Mouse (Mus musculus): Measurements from ENCODE around the gene Fibp.

Gene Fibp

DNA sequence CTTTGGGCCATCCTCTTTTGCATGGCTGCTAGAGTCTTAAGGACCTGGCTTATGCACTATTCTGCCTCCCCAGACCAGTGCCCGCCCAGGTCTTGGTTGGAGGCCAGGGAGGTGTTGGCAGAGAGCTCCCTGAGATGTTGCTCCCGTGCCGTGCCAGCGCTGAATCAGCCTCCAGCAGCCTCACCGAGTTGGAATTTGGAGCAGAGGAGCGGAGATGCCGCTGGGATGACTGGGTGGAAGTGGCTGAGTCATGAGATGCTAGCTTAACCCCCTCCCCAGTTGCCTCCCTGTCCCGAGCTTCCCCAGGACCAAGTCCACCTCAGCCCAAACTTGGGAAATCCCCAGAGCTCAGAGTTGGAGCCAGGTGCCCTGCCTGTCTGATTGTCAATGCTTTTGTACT, 30.6 kb upstream of the Fibp start:
- in situ Hi-C loops (cut with MboI; ENCODE audit: unreplicated experiment in 2 of 2): loop anchor here (5.0 to 10.0 kb wide), 2 partner anchors 55 to 57 kb away; partner anchors contain the start of gene Mus81 (in 2 of the 2)

DNA sequence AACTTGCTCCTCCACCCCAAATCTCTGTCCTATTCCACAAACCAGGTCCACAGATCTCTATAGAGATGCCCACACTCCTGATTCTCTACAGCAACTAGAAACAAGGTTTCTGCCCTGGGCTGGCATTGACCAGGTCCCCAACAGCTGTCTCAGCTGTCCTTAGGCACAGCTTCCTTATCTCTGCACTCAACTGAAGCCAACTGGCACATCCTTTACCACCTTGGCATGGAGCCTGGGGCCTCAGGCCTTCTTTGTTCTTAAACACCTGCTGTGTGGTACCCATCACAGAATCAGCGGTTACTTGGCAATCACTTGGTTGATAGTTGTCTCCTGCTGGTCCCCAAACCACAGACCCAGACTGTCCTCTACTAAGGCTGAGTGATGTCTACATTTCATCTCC, 30.0 kb upstream of the Fibp start:
- in situ Hi-C loops (cut with MboI; ENCODE audit: unreplicated experiment in 2 of 2): loop anchor here in 1 of 2 experiments (5.0 kb wide), 1 partner anchor 57 kb away; the partner anchor contains the start of gene Mus81

GRCm38 (mm10) chr19:5431911-5432464, 28.4 kb upstream of the Fibp start:
- in situ Hi-C loops (cut with MboI; ENCODE audit: unreplicated experiment in 2 of 2): loop anchor here in 1 of 2 experiments (5.0 kb wide), 1 partner anchor 55 kb away; the partner anchor contains the start of gene Mus81

DNA sequence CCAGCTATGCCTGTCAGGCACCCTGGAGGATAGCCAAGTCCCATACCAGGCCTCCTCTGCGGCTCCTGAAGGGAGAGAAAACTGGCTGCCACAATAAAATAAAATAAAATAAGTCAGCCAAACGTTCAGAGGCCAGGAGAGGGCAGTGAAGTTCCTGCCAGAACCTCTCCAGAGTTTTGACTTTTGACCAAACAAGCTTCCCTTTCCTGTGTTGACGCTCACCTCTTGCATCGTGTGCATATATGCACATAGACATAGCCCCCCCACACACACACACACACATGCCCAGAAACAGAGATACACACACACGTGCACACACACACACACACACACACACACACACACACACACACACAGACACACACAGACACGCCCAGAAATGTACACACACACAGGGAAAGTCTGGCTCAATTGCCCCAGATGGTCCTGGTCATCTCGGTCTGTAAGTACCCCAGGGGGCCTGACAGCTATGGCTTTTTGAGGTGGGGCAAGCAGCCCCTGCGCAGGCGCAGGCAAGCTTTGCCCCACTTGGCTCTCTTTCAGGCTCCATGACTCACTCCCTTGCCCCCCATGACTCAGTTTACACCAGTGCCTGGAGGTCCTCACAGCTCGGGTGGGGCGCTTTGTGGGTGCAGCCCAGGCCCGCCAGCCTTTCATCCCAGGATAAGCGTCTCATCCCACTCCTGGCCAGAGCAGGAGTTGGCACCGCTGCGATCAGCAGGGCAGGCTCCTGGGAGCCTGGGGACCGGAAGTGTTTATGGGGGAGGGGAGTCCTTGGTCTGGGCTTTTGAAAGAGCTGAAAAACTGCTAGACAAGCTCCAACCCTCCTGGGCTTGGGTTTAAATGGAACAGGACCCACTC, 27.2 kb upstream of the Fibp start:
- in situ Hi-C loops (cut with MboI; ENCODE audit: unreplicated experiment in 2 of 2): loop anchor here in 1 of 2 experiments (5.0 kb wide), 1 partner anchor 54 kb away; the partner anchor contains the start of gene Mus81

DNA sequence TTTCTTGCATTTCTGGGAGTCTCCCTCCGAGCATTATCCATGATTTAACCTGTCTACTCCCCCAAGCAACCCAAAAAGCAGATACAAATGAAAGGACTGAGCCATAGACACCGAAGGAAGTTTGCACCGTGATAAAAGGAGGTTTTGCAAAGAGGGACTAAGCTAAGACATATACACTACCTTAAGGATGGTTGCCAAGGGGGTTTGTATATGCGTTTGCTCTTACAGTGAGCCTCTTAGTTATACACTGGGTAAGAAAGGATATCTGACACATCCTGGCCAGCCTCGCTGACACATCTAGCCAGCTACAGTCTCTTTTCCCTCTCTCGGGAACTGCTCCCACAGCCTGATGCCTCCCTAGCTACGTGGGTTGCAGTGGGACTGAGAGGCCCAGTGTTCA, 26.5 kb upstream of the Fibp start:
- in situ Hi-C loops (cut with MboI; ENCODE audit: unreplicated experiment in 2 of 2): loop anchor here in 1 of 2 experiments (5.0 kb wide), 1 partner anchor 53 kb away; the partner anchor contains the start of gene Mus81

GRCm38 (mm10) chr19:5444371-5444908, 16.0 kb upstream of the Fibp start:
- in situ Hi-C loops (cut with MboI; ENCODE audit: unreplicated experiment in 2 of 2): no loop called here

GRCm38 (mm10) chr19:5444954-5445353, 15.5 kb upstream of the Fibp start:
- in situ Hi-C loops (cut with MboI; ENCODE audit: unreplicated experiment in 2 of 2): no loop called here

DNA sequence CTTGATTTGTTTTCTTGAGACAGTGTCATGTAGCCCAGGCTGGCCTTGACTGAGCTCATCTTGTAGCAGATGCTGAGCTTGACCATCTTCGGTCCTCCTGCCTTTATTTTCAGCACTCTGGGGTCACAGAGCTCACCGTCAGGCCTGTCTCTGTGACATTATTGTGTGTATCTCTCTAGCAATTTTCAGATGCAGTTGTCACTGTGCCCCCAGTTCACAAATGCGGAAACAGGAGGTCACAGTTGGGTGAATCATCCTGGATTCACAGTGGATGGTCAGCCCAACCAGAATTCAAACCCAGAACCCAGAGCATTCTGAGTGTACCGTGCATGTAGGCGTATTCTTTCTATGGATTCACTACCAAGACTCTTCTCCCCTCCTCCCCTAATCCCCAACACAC, 14.7 kb upstream of the Fibp start:
- in situ Hi-C loops (cut with MboI; ENCODE audit: unreplicated experiment in 2 of 2): no loop called here

DNA sequence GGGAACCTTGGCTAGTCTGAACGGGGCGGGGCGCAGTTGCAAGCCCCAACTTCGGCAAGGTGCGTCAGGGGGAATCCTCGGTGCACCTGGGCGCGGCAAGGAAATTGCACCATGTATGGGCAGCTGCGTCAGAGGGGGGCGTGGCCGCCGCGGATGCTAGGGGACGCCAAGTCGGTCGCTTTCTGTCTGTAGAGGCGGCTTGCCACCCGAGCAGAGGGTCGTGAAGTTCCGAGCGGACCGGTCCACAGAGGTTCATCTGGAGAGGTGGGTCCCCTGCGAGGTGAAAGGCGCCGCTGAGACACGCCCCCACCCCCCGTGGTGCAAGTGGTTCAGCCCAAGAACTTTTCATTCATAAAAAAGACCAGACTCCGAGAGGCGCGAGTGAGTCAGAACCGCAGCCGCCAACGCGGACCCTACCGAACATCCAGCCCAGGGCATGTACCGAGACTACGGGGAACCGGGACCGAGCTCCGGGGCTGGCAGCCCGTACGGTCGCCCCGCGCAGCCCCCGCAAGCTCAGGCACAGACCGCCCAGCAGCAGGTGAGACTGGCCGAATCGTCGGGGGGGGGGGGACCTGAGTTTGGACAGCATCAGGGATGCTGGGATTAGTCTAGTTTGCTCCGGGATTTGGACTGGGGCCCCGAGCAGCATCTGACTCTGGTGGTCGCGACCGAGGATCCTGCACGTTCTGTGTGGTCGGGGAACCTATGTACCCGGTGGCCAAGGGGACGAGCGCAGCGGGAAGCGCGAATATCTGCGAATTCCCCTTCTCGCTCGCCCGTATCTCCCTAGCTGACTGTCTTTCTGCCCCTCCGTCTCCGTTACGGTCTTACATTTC, 12.7 kb upstream of the Fibp start, which contains the start of gene Fosl1:
Gene Fosl1 (plus strand): TSS at position 33 of the 839 bp plus-strand sequence.
- in situ Hi-C loops (cut with MboI; ENCODE audit: unreplicated experiment in 2 of 2): no loop called here

DNA sequence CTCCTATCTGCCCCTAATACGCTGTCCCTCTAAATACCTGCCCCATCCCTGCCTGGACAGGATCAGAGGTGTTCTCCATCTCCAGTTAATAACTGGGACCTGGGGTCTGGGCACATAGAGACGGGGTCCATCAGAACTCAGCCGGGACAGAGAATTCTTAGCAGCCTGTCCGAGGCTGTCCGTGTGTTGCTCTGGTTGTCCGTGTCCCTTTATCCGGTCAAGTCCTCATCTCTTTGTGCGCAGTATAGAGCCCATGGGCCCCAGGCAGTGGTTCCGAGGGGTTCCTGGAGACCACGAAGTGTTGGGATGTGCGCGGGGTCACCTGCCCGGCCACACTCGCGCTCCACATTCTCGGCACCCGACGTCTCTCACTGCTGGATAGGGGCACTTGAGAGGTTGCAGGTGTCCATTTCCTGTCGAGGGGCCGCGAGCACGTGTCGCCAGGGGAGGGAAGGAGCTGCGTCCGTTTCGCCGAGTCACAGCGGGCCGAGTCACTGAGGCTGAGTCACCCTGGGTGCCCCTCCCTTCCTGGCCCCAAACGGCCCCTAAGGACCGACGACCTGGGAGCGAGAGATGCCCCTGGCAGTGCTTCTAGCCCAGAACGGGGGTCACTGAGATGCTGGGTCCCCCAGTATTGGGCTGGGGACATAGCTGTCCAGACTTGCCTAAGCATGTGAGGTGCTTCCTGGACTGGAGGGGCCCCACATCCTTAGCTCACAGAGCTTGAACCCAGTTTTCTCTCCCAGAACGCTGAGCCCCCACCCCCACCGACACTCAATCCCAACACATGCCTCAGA, 11.9 kb upstream of the Fibp start:
- in situ Hi-C loops (cut with MboI; ENCODE audit: unreplicated experiment in 2 of 2): no loop called here

DNA sequence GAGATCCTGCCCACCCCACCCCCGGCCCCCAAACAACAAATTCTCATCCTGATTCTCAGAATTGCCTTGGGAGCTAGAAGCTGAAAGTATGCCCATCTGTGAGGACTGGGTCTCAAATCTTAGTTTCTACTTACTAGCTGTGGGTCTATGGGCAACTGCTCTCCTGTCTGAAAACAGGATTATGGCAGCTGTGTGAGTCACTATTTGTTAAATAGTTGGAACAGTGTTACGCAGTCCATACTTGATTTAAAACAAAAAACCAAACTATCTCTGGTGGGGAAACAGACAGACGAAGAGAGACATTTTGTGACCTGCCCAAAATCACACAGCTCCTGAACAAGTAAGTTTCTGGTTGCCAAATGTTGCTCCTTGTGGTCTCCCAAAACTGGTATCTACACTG, 10.7 kb upstream of the Fibp start:
- in situ Hi-C loops (cut with MboI; ENCODE audit: unreplicated experiment in 2 of 2): no loop called here

DNA sequence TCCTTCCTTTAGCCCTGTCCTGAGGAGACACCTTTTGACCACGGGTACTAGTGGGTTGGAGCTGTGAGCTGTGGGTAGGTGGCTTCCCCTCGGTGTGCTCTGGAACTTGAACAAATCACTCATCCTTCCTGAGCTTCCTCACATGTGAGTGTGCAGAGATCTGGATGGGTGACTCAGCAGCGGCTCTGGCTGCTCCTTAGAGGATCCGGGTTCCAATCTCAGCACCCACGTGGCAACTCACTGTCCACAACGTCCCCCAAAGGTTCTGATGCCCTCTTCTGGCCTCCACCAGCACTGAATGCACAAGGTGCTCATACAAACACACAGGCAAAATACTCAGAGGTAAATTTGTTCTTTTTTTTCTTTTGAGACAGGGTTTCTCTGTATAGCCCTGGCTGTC, 8.6 kb upstream of the Fibp start:
- in situ Hi-C loops (cut with MboI; ENCODE audit: unreplicated experiment in 2 of 2): no loop called here

- in situ Hi-C loops (cut with MboI; ENCODE audit: unreplicated experiment in 2 of 2): no loop called here
These were observed 5.4 kb upstream of the Fibp start for GRCm38 (mm10) chr19:5455037-5455436.

DNA sequence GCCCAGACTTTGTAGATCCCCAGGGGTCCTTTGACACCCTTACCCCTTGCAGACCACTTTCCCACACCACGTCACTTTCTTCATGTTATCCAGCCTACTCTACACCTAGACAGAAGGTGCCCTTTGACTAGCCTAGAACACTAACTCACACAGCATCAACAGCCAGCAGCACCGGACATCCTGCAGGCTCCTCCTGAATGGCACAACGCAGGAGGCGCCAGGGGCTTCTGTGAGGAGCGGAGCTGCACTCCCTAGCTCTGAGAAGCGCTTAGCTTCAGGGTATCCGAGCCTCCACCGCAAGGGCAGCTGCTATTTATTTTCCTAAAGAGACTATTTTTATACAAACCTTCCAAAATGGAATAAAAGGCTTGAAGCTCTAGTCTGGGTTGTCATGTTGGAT, 4.8 kb upstream of the Fibp start:
- in situ Hi-C loops (cut with MboI; ENCODE audit: unreplicated experiment in 2 of 2): no loop called here

DNA sequence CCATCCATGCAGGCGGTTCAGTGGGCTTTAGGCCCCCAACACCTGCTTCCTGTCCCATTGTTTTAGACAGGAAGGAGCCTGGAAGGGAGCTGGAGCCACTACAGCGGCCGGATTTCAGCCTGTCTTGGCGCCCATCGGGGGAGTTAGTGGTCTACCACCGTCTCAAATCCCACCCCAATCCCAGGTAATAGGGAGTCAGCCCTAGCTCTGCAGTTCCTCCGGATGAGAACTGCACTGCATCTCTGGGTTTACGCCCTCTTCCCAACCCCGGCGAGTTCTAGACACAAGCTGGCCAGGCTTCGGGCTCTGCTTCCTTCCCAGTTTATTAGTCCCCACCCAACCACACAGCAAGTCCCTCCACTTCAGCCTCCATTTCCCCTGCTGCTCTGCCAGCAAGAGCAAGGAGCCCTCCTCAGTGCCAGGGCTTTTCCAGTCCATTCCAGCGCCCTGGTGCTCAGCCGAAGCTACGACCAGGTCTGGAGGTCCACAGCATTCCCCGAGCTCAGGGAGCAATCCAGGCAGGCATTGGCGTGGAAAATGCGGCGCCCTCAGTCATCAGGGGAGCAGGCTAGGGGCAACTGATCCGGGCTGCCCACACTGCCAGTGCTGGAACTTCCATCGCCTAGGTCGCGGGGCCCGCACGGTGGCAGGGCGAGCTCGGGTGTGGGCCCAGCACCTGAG, 4.0 kb upstream of the Fibp start:
- in situ Hi-C loops (cut with MboI; ENCODE audit: unreplicated experiment in 2 of 2): no loop called here

DNA sequence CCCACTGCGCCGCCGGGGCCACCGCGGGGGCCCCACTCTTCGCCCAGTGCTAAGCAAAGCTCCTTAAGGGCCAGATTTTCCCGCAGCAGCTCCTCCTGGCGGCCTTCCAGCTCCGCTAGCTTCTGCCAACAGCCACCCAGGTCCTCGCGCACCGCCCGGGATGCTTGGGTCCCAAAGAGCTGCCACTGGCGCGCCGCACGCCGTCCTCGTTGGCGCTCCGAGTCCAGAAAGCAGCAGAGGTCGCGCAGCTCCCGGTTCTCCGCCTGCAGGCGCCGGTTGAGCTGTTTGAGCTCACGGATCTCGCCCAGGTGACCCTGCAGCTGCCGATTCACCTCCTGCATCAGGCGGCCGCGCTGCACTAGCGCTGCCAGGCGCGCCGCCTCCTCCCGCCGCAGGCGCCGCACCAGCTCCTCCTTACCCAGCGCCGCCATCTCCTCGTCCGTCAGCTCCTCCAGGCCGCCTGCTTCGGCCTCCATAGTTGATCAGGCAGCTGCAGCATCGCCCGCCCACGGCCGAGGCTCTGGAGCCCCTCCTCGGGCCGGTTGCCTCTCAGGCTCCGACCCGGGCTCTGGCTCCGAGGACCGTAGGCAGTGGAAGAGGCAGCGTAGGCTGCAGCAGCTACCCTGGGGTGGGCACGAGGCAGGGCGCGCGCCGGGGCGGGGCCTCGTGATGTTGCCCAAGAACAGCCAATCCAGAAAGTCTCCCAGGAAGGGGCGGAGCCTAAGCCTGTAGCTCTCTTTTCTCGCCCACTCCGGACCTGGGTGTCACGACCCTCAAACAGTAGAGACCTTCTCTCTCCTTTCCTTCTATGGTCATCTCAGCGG, 3.3 kb upstream of the Fibp start:
- in situ Hi-C loops (cut with MboI; ENCODE audit: unreplicated experiment in 2 of 2): no loop called here

DNA sequence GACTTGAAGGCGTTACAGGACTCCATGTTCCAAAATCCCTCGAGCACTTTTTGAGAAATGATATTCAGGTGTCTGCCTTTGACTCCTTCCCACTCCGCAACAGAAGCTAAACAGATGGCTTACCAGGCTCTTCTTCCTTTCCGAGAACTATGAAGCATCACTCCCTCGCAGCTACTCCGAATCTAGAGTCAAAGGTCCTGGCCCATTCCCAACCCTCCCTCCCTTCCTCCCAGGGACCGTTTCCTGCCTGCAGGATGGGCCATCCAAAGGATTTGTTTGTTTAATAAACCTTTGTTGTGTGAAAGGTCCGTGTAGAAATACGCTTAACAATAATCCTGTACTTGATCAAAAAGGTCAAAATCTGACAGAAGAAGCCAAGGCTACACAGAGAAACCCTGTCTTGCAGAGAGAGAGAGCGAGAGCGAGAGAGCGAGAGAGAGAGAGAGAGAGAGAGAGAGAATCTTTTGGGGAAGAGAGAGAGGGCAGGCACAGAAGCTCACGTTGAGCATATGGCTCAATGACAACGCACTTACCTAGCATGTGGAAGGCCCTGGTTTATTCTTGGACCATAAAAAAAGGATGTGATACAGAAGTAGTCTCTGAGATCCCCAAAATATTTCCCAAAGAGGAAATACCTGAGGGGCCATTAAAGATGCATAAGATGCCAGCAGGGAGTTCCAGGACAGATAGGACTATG, 2.5 kb upstream of the Fibp start, which contains the start of gene Ccdc85b:
Gene Ccdc85b (minus strand): TSS at position 149 of the 697 bp plus-strand sequence.
- in situ Hi-C loops (cut with MboI; ENCODE audit: unreplicated experiment in 2 of 2): no loop called here

DNA sequence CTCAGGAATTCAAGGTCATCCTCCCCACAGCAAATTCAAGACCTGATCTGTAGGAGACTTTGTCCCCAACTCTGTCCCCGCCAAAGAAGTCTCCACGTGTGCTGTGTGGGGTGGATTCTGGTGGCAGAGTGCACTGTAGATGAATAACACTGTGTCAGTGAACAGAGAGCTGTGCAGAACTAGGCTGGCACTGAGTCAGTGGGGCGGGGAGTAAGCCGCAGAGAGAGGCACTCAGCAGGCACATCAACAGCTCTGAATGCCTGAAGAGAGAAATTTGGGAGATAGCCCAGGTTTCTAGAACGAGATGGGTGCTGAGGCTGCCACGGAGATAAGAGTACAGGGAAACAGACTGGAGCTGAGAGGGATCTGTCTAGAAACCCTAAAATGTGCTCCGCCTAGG, 1.4 kb upstream of the Fibp start:
- in situ Hi-C loops (cut with MboI; ENCODE audit: unreplicated experiment in 2 of 2): no loop called here
